Mouse (Mus musculus) cerebellum, adult 2 months (tissue): Measurements from ENCODE around the gene Them5.

Experiments
- CTCF ChIP-seq: fragments of 200-500 bp; IDR thresholded peaks from 2 replicates; pipeline ENCODE4 v1.5.1; 2011; ENCODE audit warnings: low read depth, mild to moderate bottlenecking, control low read depth, low read length, moderate library complexity, borderline replicate concordance; ENCODE audit not compliant: insufficient read depth
- POLR2A ChIP-seq: fragments of 200-500 bp; IDR thresholded peaks from 2 replicates; pipeline ENCODE4 v1.6.1; 2011; ENCODE audit warnings: low read length, control low read depth, borderline replicate concordance; ENCODE audit not compliant: insufficient read depth

GRCm38 (mm10) chr3:94342552-94342951, 653 bp downstream of the Them5 start:
- no peak for TF ChIP-seq CTCF
- no peak for TF ChIP-seq POLR2A
